Mouse (Mus musculus): ENCODE results near the gene Pcp4.

DNA sequence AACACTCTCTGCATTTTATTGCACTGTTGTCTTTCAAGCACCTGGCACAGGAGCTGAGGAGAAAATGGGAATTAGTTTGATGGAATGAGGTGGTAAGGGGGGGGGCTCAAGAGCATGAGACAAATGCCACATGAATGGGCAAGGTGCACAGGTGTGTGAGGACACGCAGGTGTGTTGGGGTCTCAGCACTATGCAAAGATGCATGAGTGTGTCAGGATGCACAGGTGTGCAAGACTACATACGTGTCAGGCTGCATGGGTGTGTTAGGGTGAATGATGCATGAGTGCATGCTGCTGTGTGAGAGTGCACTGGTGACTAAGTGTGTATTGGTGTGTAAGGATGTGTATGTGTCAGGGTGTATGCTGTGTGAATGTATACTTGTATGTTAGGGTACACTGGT, 42.4 kb upstream of the Pcp4 start:
- TF ChIP-seq POLR2A (IDR thresholded peaks at IDR 0.05; ENCODE audit: borderline replicate concordance, insufficient read depth, low read length): no peak
- no peak for TF ChIP-seq CTCF (IDR thresholded peaks at IDR 0.05; ENCODE audit: borderline replicate concordance, insufficient read depth, low read depth, low read length)

Data from cerebellum, adult 2 months (tissue).